Mouse (Mus musculus) liver, postnatal 0 days (tissue): ENCODE measurements at regions not wholly inside any gene's neighbourhood (a gene's known extent, or its start where the extent isn't known, plus 50 kb on each side); places are given as distances from the start of the nearest gene placed in this dataset.

Experiments
- CTCF ChIP-seq: sonication (generic); IDR thresholded peaks from 2 replicates; pipeline ENCODE4 v1.5.1; 2016; ENCODE audit warnings: antibody characterized with exemption, low read depth
- EP300 ChIP-seq: IDR thresholded peaks from 2 replicates; pipeline ENCODE4 v1.6.1; 2016; ENCODE audit warnings: antibody characterized with exemption, low read depth, mild to moderate bottlenecking

- TF ChIP-seq CTCF = no peak
- TF ChIP-seq EP300 = no peak
Measured at GRCm38 (mm10) chr16:95640670-95641069, 54.3 kb upstream of the Erg start.
